Mouse (Mus musculus) lung, embryonic 16.5 days (tissue): ENCODE data around the gene Plch2. TPM values are rescaled to one million over a fixed set of nuclear protein-coding genes. Genes with fewer than 3 reads are reported as not detected.

Source experiments
- ATAC-seq: fragments of 200-750 bp; cut with Nextera tagmentation; 2 replicates; pipeline ENCODE4 v1.8.0; 2017; ENCODE audit warnings: low read depth, mild to moderate bottlenecking, moderate library complexity
- H3K27ac ChIP-seq: fragments of 300-500 bp; sonication (generic); 2 replicates; pipeline ENCODE4 v1.5.1; 2014; ENCODE audit warnings: mild to moderate bottlenecking, control low read depth, low read length
- H3K27me3 ChIP-seq: fragments of 300-500 bp; sonication (generic); 2 replicates; pipeline ENCODE4 v1.6.1; 2014; ENCODE audit warnings: low read depth, low read length, mixed read lengths; ENCODE audit not compliant: control insufficient read depth, insufficient read depth
- H3K36me3 ChIP-seq: fragments of 300-500 bp; sonication (generic); 2 replicates; pipeline ENCODE4 v1.6.1; 2014; ENCODE audit warnings: low read length; ENCODE audit not compliant: control insufficient read depth, insufficient read depth
- H3K4me1 ChIP-seq: fragments of 300-500 bp; sonication (generic); replicated peaks from 2 replicates; pipeline ENCODE4 v1.6.1; 2014; ENCODE audit warnings: low read length, mixed read lengths; ENCODE audit not compliant: control insufficient read depth, insufficient read depth
- H3K4me2 ChIP-seq: fragments of 300-500 bp; sonication (generic); 2 replicates; pipeline ENCODE4 v1.6.1; 2014; ENCODE audit warnings: low read depth, low read length, control low read depth
- H3K4me3 ChIP-seq: fragments of 300-500 bp; sonication (generic); 2 replicates; pipeline ENCODE4 v1.5.1; 2014; ENCODE audit warnings: mild to moderate bottlenecking, low read length, control low read depth
- H3K9ac ChIP-seq: fragments of 300-500 bp; sonication (generic); 2 replicates; pipeline ENCODE4 v1.6.1; 2014; ENCODE audit warnings: low read length, control low read depth
- H3K9me3 ChIP-seq: fragments of 300-500 bp; sonication (generic); 2 replicates; pipeline ENCODE4 v1.6.1; 2016; ENCODE audit warnings: low read length; ENCODE audit not compliant: control insufficient read depth
- WGBS: fragments of 180-500 bp; shearing (Covaris S2); extraction: QIAGEN DNeasy Blood & Tissue Kit; methylation state at CpG from one replicate; pipeline ENCODE4 v1.1.7; 2014; 5-methylcytosine and 5-hydroxymethylcytosine counted together
- polyA plus RNA-seq: library from polyadenylated mRNA; unstranded; fragments of >200 nt; fragmentation: Nextera tagmentation; extraction: Ambion mirVana; gene quantifications from 2 replicates; pipeline ENCODE4 v1.2.1, GENCODE M21; 2015

The Plch2 gene
- polyA plus RNA-seq, 1 experiment from 2014 or later: 11.4 TPM

- H3K9me3 ChIP-seq: no peaks in the 10 kb centered on the region
- no peak overlapping the region for H3K4me2 ChIP-seq
- no peaks in the 10 kb centered on the region for H3K36me3 ChIP-seq
- no peak for ATAC-seq
- H3K4me3 ChIP-seq: no peak overlapping the region
- no peaks in the 10 kb centered on the region for H3K27me3 ChIP-seq
- peaks cover 4% of the 10 kb centered on the region; the same call in 1 of the 2 replicates for H3K4me1 ChIP-seq
- no peak overlapping the region for H3K9ac ChIP-seq
- WGBS: 86% methylated on average over 5 of the region's 5 CpGs
- no peak overlapping the region for H3K27ac ChIP-seq
Measured at GRCm38 (mm10) chr4:154941831-154942230, 114.8 kb downstream of the Plch2 start.

DNA sequence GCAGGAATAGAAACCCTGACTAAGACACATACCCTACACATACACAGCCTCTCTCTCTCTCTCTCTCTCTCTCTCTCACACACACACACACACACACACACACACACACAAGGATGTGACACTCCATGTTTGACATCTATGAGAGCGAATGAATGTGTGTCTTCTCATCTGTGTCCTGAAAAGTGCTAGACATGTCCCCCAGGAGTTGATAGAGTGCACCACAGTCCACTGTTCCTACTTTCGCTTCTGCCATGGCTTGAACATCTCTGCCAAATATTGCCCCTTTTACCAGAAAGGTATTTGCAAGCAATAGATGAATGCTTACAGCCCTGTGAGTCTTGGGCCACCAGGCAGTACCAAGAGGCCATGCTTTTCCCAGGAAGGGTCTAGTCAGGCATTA is 116.4 kb downstream of the Plch2 start:
- no peak overlapping the region for H3K27ac ChIP-seq
- H3K9ac ChIP-seq: no peak overlapping the region
- no peak overlapping the region for H3K4me3 ChIP-seq
- no peaks in the 10 kb centered on the region for H3K9me3 ChIP-seq
- 82% methylated on average over 2 of the region's 2 CpGs for WGBS
- no peaks in the 10 kb centered on the region for H3K36me3 ChIP-seq
- no peaks in the 10 kb centered on the region for H3K4me1 ChIP-seq
- no peak overlapping the region for H3K4me2 ChIP-seq
- no peak for ATAC-seq
- no peaks in the 10 kb centered on the region for H3K27me3 ChIP-seq

GRCm38 (mm10) chr4:154937746-154938145 is 118.8 kb downstream of the Plch2 start:
- Histone ChIP-seq H3K4me3 (no peak overlapping the region), H3K9me3 (no peaks in the 10 kb centered on the region), H3K9ac (no peak overlapping the region), H3K27ac (no peak overlapping the region), H3K4me1 (no peaks in the 10 kb centered on the region), H3K4me2 (no peak overlapping the region), H3K36me3 (no peaks in the 10 kb centered on the region), H3K27me3 (no peaks in the 10 kb centered on the region)
- WGBS: 40% methylated on average over 1 of the region's 1 CpGs
- no peak for ATAC-seq

- Histone ChIP-seq H3K27me3 (no peaks in the 10 kb centered on the region), H3K4me2 (no peak overlapping the region), H3K9me3 (no peaks in the 10 kb centered on the region), H3K4me1 (no peaks in the 10 kb centered on the region), H3K9ac (no peak overlapping the region), H3K27ac (no peak overlapping the region), H3K4me3 (no peak overlapping the region), H3K36me3 (no peaks in the 10 kb centered on the region)
- no peak for ATAC-seq
- WGBS: 55% methylated on average over 8 of the region's 8 CpGs
Measured at GRCm38 (mm10) chr4:154936542-154937255, 119.9 kb downstream of the Plch2 start.

- Histone ChIP-seq H3K4me2 (no peak overlapping the region), H3K27ac (no peak overlapping the region), H3K4me1 (no peaks in the 10 kb centered on the region), H3K27me3 (no peaks in the 10 kb centered on the region), H3K9ac (no peak overlapping the region), H3K4me3 (no peak overlapping the region), H3K9me3 (no peaks in the 10 kb centered on the region), H3K36me3 (no peaks in the 10 kb centered on the region)
- 72% methylated on average over 7 of the region's 7 CpGs for WGBS
- no peak for ATAC-seq
Measured at GRCm38 (mm10) chr4:154935788-154936187, 120.8 kb downstream of the Plch2 start.

DNA sequence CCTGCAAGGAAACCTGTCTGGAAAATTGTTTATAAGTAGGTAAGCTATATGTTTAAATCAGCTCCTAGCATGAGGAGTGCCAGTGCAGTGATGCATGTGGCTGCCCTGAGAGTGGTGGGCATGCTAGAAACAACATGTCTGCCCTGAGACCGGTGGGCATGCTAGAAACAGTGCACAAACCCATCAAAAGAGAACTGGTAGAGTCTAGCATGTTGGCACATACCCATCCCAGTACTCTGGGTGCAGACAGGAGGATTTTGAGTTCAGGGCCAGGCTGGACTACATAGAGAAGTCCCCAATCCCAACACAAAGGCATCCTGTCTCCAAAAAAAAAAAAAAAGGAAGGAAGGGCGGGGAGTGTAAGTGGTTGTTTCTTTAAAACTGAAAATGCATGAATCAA is 121.8 kb downstream of the Plch2 start:
- H3K27me3 ChIP-seq: no peaks in the 10 kb centered on the region
- no peak for ATAC-seq
- H3K4me1 ChIP-seq: no peaks in the 10 kb centered on the region
- no peaks in the 10 kb centered on the region for H3K9me3 ChIP-seq
- H3K36me3 ChIP-seq: no peaks in the 10 kb centered on the region
- no peak overlapping the region for H3K27ac ChIP-seq
- no peak overlapping the region for H3K4me3 ChIP-seq
- H3K9ac ChIP-seq: no peak overlapping the region
- WGBS: 84% methylated on average over 2 of the region's 2 CpGs
- H3K4me2 ChIP-seq: no peak overlapping the region

DNA sequence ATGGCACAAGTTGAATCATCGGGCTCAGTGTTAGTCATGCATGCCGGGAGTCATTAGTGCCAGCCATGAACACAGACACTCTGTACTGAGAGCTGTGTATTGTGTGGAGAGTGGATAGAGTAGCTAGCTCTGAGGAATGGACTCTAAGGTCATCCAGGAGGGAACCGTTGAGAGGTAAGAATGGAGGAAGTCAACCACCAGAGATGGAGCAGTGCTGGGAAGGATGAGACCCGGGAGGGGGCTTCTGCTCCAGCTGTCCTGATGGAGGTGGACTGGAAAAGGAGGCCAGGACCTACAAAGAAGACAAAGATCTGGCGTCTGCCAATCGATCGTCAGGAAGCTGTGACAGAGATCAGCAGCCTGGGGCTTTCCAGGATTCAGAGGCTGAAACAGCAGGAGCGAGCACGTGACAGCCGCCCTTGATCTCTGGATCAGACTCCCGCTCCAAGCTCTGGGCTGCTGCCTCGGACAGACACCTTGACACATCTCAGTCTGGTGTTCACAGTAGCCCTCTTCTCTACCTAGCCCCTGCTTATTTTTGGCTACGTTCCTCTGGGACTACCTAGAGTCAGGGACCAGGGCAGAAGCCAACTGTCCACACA is 123.2 kb downstream of the Plch2 start:
- peaks cover 3% of the 10 kb centered on the region for H3K4me1 ChIP-seq
- no peak overlapping the region for H3K4me2 ChIP-seq
- H3K27ac ChIP-seq: no peak overlapping the region
- H3K27me3 ChIP-seq: no peaks in the 10 kb centered on the region
- no peaks in the 10 kb centered on the region for H3K9me3 ChIP-seq
- WGBS: 52% methylated on average over 13 of the region's 13 CpGs
- no peak overlapping the region for H3K9ac ChIP-seq
- H3K36me3 ChIP-seq: no peaks in the 10 kb centered on the region
- no peak for ATAC-seq
- H3K4me3 ChIP-seq: no peak overlapping the region

Other genes with a start within 250 kb of the Plch2 start
- gene Ttc34, start 219.3 kb downstream of the Plch2 start, polyA plus RNA-seq: 0.19 and 0.21 TPM in 2 replicates
- 0.15 and 0.35 TPM in 2 replicates for gene Mmel1, start 187.2 kb downstream of the Plch2 start, polyA plus RNA-seq
- gene Fam213b, start 157.6 kb downstream of the Plch2 start, polyA plus RNA-seq: 31.4 and 34.6 TPM in 2 replicates
- 1.7 and 1.9 TPM in 2 replicates for gene Tnfrsf14, start 128.2 kb downstream of the Plch2 start, polyA plus RNA-seq
- gene Hes5, start 95.9 kb downstream of the Plch2 start, polyA plus RNA-seq: 0.54 and 0.55 TPM in 2 replicates
- gene Pank4, start 92.7 kb downstream of the Plch2 start, polyA plus RNA-seq: 47.3 and 48.4 TPM in 2 replicates
- 26.8 and 27.4 TPM in 2 replicates for gene Pex10, start 10.2 kb upstream of the Plch2 start, polyA plus RNA-seq
- gene Rer1, start 29.6 kb upstream of the Plch2 start, polyA plus RNA-seq: 150 and 157 TPM in 2 replicates
- gene Morn1, start 29.8 kb upstream of the Plch2 start, polyA plus RNA-seq: 6.3 and 6.9 TPM in 2 replicates
- 15.8 and 16.7 TPM in 2 replicates for gene Ski, start 165.8 kb upstream of the Plch2 start, polyA plus RNA-seq
- 78.6 and 79.6 TPM in 2 replicates for gene Faap20, start 193.0 kb upstream of the Plch2 start, polyA plus RNA-seq